Mouse (Mus musculus) stomach, postnatal 0 days (tissue): ENCODE measurements at regions not wholly inside any gene's neighbourhood (a gene's known extent, or its start where the extent isn't known, plus 50 kb on each side); places are given as distances from the start of the nearest gene placed in this dataset.
"Not testable (repeated sequence)": the region's sequence is repeated elsewhere in the genome, so short reads cannot be mapped to it uniquely, and the experiment has no call there.

Experiments
- CTCF ChIP-seq: IDR thresholded peaks from 2 replicates; pipeline ENCODE4 v1.5.1; 2016; ENCODE audit warnings: antibody characterized with exemption, low read depth, mild to moderate bottlenecking, moderate library complexity
- EP300 ChIP-seq: optimal IDR thresholded peaks from 2 replicates; pipeline ENCODE3; 2016; ENCODE audit warnings: antibody characterized with exemption

DNA sequence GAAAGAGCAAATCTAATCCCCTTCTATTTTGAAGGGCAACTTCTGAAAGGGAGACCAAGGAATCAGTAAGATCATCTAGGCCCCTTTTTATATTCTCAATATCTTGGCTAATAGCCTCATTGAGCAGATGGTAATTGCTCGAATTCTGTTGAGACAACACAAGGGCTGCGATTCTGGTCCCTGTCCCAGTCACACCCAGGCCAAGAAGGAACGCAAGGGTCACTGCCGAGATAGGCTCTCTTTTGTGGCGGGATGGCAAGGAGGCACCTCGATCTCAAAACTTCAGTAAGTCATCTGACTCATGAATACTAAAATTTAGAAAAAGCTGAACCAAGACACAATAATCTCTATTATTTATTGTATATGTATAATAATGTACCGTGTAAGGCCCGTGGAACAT is 68.6 kb upstream of the Zfp709 start:
- TF ChIP-seq EP300, CTCF: not testable (repeated sequence)
